Mouse (Mus musculus) stomach, embryonic 16.5 days (tissue): ENCODE data around the gene Ifit2. TPM values are rescaled to one million over a fixed set of nuclear protein-coding genes. Genes with fewer than 3 reads are reported as not detected.

Experiments
- ATAC-seq: fragments of 200-750 bp; cut with Nextera tagmentation; 2 replicates; pipeline ENCODE4 v1.8.0; 2017; ENCODE audit warnings: moderate number of reproducible peaks, moderate TSS enrichment; ENCODE audit not compliant: insufficient read depth, low FRiP score
- H3K27ac ChIP-seq: fragments of 300-500 bp; sonication (generic); 2 replicates; pipeline ENCODE4 v1.5.1; 2014; ENCODE audit warnings: low read length
- H3K27me3 ChIP-seq: fragments of 300-500 bp; sonication (generic); 2 replicates; pipeline ENCODE4 v1.6.1; 2014; ENCODE audit warnings: low read length, control low read depth, mixed read lengths; ENCODE audit not compliant: control insufficient read depth, insufficient read depth
- H3K36me3 ChIP-seq: fragments of 300-500 bp; sonication (generic); 2 replicates; pipeline ENCODE4 v1.6.1; 2014; ENCODE audit warnings: low read length; ENCODE audit not compliant: control insufficient read depth, insufficient read depth
- H3K4me1 ChIP-seq: fragments of 300-500 bp; sonication (generic); 2 replicates; pipeline ENCODE4 v1.6.1; 2014; ENCODE audit warnings: low read length, control low read depth, mixed read lengths; ENCODE audit not compliant: control insufficient read depth, insufficient read depth
- H3K4me2 ChIP-seq: fragments of 300-500 bp; sonication (generic); 2 replicates; pipeline ENCODE4 v1.6.1; 2014; ENCODE audit warnings: low read depth, low read length, mixed read lengths
- H3K4me3 ChIP-seq: fragments of 300-500 bp; sonication (generic); replicated peaks from 2 replicates; pipeline ENCODE4 v1.5.1; 2014; ENCODE audit warnings: mild to moderate bottlenecking, low read length
- H3K9ac ChIP-seq: fragments of 300-500 bp; sonication (generic); 2 replicates; pipeline ENCODE4 v1.6.1; 2014; ENCODE audit warnings: low read length
- H3K9me3 ChIP-seq: fragments of 300-500 bp; sonication (generic); replicated peaks from 2 replicates; pipeline ENCODE4 v1.6.1; 2016; ENCODE audit warnings: low read length, control low read depth; ENCODE audit not compliant: control insufficient read depth
- WGBS: fragments of 180-500 bp; shearing (Covaris S2); extraction: QIAGEN DNeasy Blood & Tissue Kit; methylation state at CpG from one replicate; pipeline ENCODE4 v1.1.7; 2014; 5-methylcytosine and 5-hydroxymethylcytosine counted together
- polyA plus RNA-seq: library from polyadenylated mRNA; unstranded; fragments of >200 nt; fragmentation: Nextera tagmentation; extraction: Ambion mirVana; gene quantifications from 2 replicates; pipeline ENCODE4 v1.2.1, GENCODE M21; 2015

Ifit2 gene
- polyA plus RNA-seq, 1 experiment from 2014 or later, result 6.2 TPM

- ATAC-seq, result no peak
- WGBS, result 86% methylated on average over 4 of the region's 4 CpGs
Observed at GRCm38 (mm10) chr19:34532061-34532751, 18.3 kb upstream of the Ifit2 start.

DNA sequence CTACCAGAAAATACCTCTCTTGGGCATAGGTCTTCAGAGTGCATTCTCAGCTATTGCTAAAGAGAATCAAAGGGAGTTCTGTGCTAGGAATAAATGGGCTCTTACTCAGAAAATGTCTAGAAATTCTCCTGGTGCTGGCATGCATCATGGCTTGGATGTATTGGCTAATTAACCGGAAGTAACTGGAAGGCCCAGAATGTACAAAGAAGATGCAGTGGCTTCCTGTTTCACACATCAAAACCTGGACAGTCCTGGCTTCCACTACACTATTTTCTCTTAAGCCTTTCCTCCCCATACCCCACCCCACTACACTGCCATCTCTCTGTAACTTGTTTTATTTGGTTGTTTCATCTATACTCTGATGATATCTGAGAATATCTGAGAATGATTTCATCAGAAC is 11.1 kb upstream of the Ifit2 start:
- 100% methylated on average over 1 of the region's 1 CpGs for WGBS
- no peaks in the 10 kb centered on the region for H3K27me3 ChIP-seq

More at GRCm38 (mm10) chr19:34532061-34532751, 18.3 kb upstream of the Ifit2 start:
- no peak overlapping the region for H3K9ac ChIP-seq
- H3K4me1 ChIP-seq, result no peaks in the 10 kb centered on the region
- H3K36me3 ChIP-seq, result no peaks in the 10 kb centered on the region
- no peak overlapping the region for H3K27ac ChIP-seq
- no peak overlapping the region for H3K4me2 ChIP-seq
- no peaks in the 10 kb centered on the region for H3K9me3 ChIP-seq
- no peaks in the 10 kb centered on the region for H3K27me3 ChIP-seq
- no peak overlapping the region for H3K4me3 ChIP-seq

DNA sequence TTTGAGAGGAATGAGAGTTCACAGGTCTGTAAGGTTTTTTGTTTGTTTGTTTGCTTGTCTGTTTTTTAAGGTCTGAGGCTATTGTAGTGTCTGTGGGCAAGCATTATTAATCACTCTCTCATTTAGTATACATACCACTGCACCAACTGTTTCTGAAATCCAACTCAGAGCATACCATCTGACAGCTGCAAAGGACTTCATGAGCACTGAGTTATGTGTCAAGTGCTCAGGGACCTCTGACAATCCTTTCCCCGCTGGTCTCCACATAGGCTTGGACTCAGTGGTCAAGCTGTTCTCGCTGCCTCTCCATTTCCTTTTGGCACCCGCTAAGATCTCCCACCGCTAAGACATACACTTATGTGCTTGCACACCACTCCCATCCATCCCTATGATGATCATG is 4.3 kb upstream of the Ifit2 start:
- no peaks in the 10 kb centered on the region for H3K4me1 ChIP-seq
- no peaks in the 10 kb centered on the region for H3K36me3 ChIP-seq
- H3K9me3 ChIP-seq, result no peaks in the 10 kb centered on the region
- no peak for ATAC-seq
- H3K4me3 ChIP-seq, result no peak overlapping the region
- no peak overlapping the region for H3K4me2 ChIP-seq
- no peak overlapping the region for H3K9ac ChIP-seq
- no peaks in the 10 kb centered on the region for H3K27me3 ChIP-seq
- WGBS, result 81% methylated on average over 4 of the region's 4 CpGs
- H3K27ac ChIP-seq, result no peak overlapping the region

More for the DNA sequence above, 11.1 kb upstream of the Ifit2 start:
- Histone ChIP-seq H3K9ac (no peak overlapping the region), H3K4me3 (no peak overlapping the region), H3K9me3 (no peaks in the 10 kb centered on the region), H3K4me2 (no peak overlapping the region), H3K27ac (no peak overlapping the region), H3K36me3 (no peaks in the 10 kb centered on the region), H3K4me1 (no peaks in the 10 kb centered on the region)
- no peak for ATAC-seq

DNA sequence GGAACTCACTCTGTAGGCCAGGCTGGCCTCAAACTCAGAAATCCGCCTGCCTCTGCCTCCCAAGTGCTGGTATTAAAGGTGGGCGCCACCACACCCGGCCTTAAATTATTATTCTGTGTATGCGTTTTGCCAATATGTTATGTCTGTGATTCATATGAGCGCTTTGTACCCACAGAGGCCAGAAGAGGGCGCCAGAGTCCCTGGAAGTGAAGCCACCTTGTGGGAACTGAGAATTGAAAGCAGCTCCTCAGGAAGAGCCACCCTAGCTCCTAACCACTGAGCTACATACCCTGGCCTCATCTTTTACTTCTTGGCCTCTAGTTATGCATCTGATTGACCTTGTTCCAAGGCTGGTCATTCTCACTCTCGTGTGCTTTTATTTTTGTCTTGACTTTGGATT is 2.5 kb upstream of the Ifit2 start:
- WGBS, result 30% methylated on average over 7 of the region's 7 CpGs
- no peak for ATAC-seq
- H3K27me3 ChIP-seq, result no peaks in the 10 kb centered on the region
- no peak overlapping the region for H3K4me3 ChIP-seq
- H3K9me3 ChIP-seq, result no peaks in the 10 kb centered on the region
- no peak overlapping the region for H3K4me2 ChIP-seq
- H3K9ac ChIP-seq, result no peak overlapping the region
- H3K36me3 ChIP-seq, result no peaks in the 10 kb centered on the region
- peaks cover 5% of the 10 kb centered on the region for H3K4me1 ChIP-seq
- H3K27ac ChIP-seq, result no peak overlapping the region

GRCm38 (mm10) chr19:34550205-34550533 is 325 bp upstream of the Ifit2 start:
- peaks cover 8% of the 10 kb centered on the region for H3K4me1 ChIP-seq
- H3K27ac ChIP-seq, result no peak overlapping the region
- peak overlapping the region; percentile 59 for H3K4me3 ChIP-seq
- H3K9me3 ChIP-seq, result 0 out of 2 replicates have a peak, but pooled peaks cover 6% of the 10 kb centered on the region
- H3K36me3 ChIP-seq, result no peaks in the 10 kb centered on the region
- 0 out of 2 replicates have a peak, but pooled peaks have one; percentile 4 for ATAC-seq
- no peaks in the 10 kb centered on the region for H3K27me3 ChIP-seq
- H3K9ac ChIP-seq, result peak overlapping the region; percentile 69
- 32% methylated on average over 4 of the region's 4 CpGs for WGBS
- H3K4me2 ChIP-seq, result peak overlapping the region; percentile 76

DNA sequence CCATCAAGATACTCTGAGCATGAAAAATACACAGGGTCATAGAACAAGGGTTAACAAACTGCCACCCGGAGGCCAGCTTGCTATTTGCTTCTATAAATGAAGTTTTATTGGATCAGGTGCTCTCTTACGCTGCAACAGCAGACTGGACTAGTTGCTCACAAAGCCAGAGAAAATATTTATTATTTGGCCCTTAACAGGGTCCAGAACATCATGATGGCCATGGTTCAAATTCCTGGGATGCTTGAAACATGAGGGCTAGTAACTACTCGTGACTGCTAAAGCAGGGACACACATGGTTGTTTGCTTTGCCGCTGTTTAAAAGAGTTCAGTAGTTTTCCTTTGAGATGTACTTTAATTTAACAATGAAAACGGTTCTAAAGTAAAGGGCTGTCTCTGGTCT is 1.5 kb downstream of the Ifit2 start:
- Histone ChIP-seq H3K9ac (no peak overlapping the region), H3K36me3 (no peaks in the 10 kb centered on the region), H3K27ac (peak overlapping the region; percentile 2; the same call in 1 of the 2 replicates), H3K4me3 (peak overlapping the region; percentile 4; the same call in 1 of the 2 replicates), H3K9me3 (0 out of 2 replicates have a peak, but pooled peaks cover 6% of the 10 kb centered on the region), H3K27me3 (no peaks in the 10 kb centered on the region), H3K4me2 (peak overlapping the region; percentile 31; the same call in 1 of the 2 replicates), H3K4me1 (peaks cover 8% of the 10 kb centered on the region)
- ATAC-seq, result no peak
- 30% methylated on average over 5 of the region's 5 CpGs for WGBS

GRCm38 (mm10) chr19:34553021-34553420 is 2.5 kb downstream of the Ifit2 start:
- Histone ChIP-seq H3K27ac (peak overlapping the region; percentile 31; the same call in 1 of the 2 replicates), H3K4me2 (no peak overlapping the region), H3K4me3 (no peak overlapping the region), H3K9me3 (0 out of 2 replicates have a peak, but pooled peaks cover 6% of the 10 kb centered on the region), H3K27me3 (no peaks in the 10 kb centered on the region), H3K9ac (no peak overlapping the region), H3K4me1 (peaks cover 8% of the 10 kb centered on the region), H3K36me3 (no peaks in the 10 kb centered on the region)
- ATAC-seq, result no peak
- WGBS, result 58% methylated on average over 6 of the region's 6 CpGs

DNA sequence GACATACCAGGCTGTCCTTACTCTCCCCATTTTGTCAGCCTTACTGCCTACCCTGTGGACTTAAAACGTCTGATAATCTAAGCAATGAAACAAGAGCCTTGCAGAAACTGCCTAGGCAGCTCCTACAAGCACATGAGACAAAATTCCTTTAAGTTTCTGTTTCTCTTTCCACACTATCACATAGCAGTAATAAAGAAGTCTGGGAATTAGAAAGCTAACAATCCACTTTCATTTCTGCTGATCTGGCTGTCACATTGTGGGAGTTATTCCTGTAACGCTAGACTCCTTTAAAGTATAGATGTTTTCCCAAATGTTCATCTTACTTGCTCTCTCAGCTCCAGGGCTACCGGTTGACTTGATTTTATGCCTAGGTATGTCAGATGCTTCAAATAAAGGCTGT is 3.0 kb downstream of the Ifit2 start:
- Histone ChIP-seq H3K4me1 (peaks cover 8% of the 10 kb centered on the region), H3K9me3 (0 out of 2 replicates have a peak, but pooled peaks cover 6% of the 10 kb centered on the region), H3K4me3 (no peak overlapping the region), H3K36me3 (no peaks in the 10 kb centered on the region), H3K9ac (no peak overlapping the region), H3K4me2 (no peak overlapping the region), H3K27me3 (no peaks in the 10 kb centered on the region), H3K27ac (peak overlapping the region; percentile 31; the same call in 1 of the 2 replicates)
- 43% methylated on average over 3 of the region's 3 CpGs for WGBS
- no peak for ATAC-seq

DNA sequence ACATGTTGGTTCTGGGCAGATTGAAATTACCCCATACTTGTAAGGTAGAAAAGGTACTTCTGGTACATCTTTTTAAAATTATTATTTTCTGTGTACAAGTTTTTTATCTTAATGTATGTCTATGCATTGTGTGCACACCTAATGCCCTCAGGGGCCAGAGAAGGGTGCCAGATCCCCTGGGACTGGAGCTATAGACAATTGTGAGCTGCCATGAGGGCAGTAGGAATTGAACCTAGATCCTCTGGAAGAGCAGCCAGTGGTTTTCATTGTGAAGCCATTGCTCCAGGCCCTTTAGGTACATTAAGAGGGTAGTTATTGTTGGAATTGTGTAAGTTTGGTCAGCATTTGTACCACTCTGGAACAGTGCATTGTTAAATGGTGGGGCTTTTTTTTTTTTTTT is 3.6 kb downstream of the Ifit2 start:
- Histone ChIP-seq H3K4me2 (no peak overlapping the region), H3K36me3 (no peaks in the 10 kb centered on the region), H3K9me3 (0 out of 2 replicates have a peak, but pooled peaks cover 6% of the 10 kb centered on the region), H3K9ac (no peak overlapping the region), H3K4me3 (no peak overlapping the region), H3K4me1 (peaks cover 8% of the 10 kb centered on the region), H3K27ac (no peak overlapping the region), H3K27me3 (no peaks in the 10 kb centered on the region)
- ATAC-seq, result no peak
